In the genomic region with DNA sequence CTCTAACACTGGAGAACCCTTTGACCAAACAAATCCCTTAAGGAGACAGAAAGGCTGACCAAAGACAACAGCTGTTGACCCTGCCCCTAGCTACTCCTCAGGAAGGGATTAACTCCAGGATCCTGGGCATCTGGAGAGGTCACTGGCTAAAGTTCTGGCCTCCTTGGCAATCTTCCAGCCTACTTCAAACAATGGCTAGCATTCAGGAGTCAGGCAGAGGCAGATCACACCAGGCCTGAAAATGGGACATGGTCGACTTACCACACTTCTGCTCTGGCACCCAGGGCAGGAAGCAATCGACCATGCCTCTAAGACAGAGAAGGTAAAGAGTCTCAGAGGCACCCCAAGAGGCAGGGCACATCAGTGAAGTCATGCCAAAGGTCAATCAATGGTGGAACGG, we compare ENCODE assay signal across 12 mouse cellular contexts. TPM values are rescaled to one million over a fixed set of nuclear protein-coding genes. Genes with fewer than 3 reads are reported as not detected.
DNase-seq lines count a peak whose midpoint lies in the region; ATAC-seq and TF ChIP-seq lines count a peak whose summit lies in the region.
"Had no signal": no experiment of that assay in that cellular context is flagged by ENCODE, and none has a peak within 500 bp of the region (broad histone marks: within the 10 kb centered on the region; RNA-seq: fewer than 3 reads in every experiment).

No protein-coding gene starts in this region.

- peaks cover 18% of the 10 kb centered on the region for H3K4me1 ChIP-seq in cerebellum, adult 2 months (ENCODE audit: control insufficient read depth, insufficient read depth, low read length)

- H3K36me3 ChIP-seq in C2C12 (ENCODE audit: control insufficient read depth, insufficient read depth) = no peaks in the 10 kb centered on the region
- H3K36me3 ChIP-seq: hindbrain, embryonic 12.5 days had no signal

- no peak overlapping the region for H3K27ac ChIP-seq in cerebellum, adult 2 months (ENCODE audit: insufficient read depth, low read length)
- H3K27ac ChIP-seq: hindbrain, embryonic 12.5 days had no signal

- DNase-seq in cerebellum, adult 9-10 months = peak; percentile 48
- no peak for DNase-seq in cerebellum, adult 2 months
- DNase-seq in kidney, adult 9 months = peak; percentile 82
- peak; percentile 43 for DNase-seq in lung, postnatal 25 days (ENCODE audit: low spot score)
- no peak for DNase-seq in c-Kit-positive CD71-positive TER-119-positive erythroid progenitor cells, embryonic 14.5 days (ENCODE audit: low spot score)
- no peak for DNase-seq in left cerebral cortex, adult 8-10 months (ENCODE audit: low spot score in 2 of 2)
- DNase-seq: gastrocnemius, postnatal 36 days had no signal

- peaks cover 7% of the 10 kb centered on the region for H3K79me3 ChIP-seq in C2C12 (ENCODE audit: low read depth)

- peaks cover 23% of the 10 kb centered on the region for H3K79me2 ChIP-seq in C2C12 (ENCODE audit: control insufficient read depth, insufficient read depth)

- 48% methylated on average over 3 of the region's 3 CpGs for WGBS in cerebellum, adult 2 months

- H3ac ChIP-seq in C2C12 (ENCODE audit: control insufficient read depth, insufficient read length, low read depth) = no peak overlapping the region

- TF ChIP-seq POLR2A in cerebellum, adult 2 months (IDR thresholded peaks at IDR 0.05; ENCODE audit: borderline replicate concordance, insufficient read depth, low read length) = no peak

- no peak for TF ChIP-seq CTCF in cerebellum, adult 2 months (IDR thresholded peaks at IDR 0.05; ENCODE audit: borderline replicate concordance, insufficient read depth, low read depth, low read length)
- no peak for TF ChIP-seq CTCF in C2C12 (IDR thresholded peaks at IDR 0.05; ENCODE audit: control insufficient read depth, insufficient read depth, insufficient read length)

- ATAC-seq in inflammation-experienced regulatory T-cells, adult 6 months = no peak

- no peak overlapping the region for H3K4me3 ChIP-seq in cerebellum, adult 2 months (replicated peaks; ENCODE audit: insufficient read depth, low read depth, low read length)
- H3K4me3 ChIP-seq in C2C12 (ENCODE audit: insufficient read depth, poor library complexity, severe bottlenecking) = no peak overlapping the region
- H3K4me3 ChIP-seq: erythroblast, embryonic 14.5 days; hindbrain, embryonic 12.5 days; megakaryocyte, embryonic 14.5 days had no signal

- no peaks in the 10 kb centered on the region for H3K27me3 ChIP-seq in cerebellum, adult 2 months (ENCODE audit: control insufficient read depth, insufficient read depth, low read length)
- no peaks in the 10 kb centered on the region for H3K27me3 ChIP-seq in C2C12 (ENCODE audit: control insufficient read depth, insufficient read depth, insufficient read length)
- H3K27me3 ChIP-seq: hindbrain, embryonic 12.5 days; megakaryocyte, embryonic 14.5 days had no signal

TF ChIP-seq in C2C12, 6 proteins besides CTCF, POLR2A, EP300 and RAD21:
- TF ChIP-seq MYOD1 (IDR thresholded peaks at IDR 0.05; ENCODE audit: control insufficient read depth, insufficient read length, low read depth) = peak; percentile 17
- no peak for TF ChIP-seq MYOG (IDR thresholded peaks at IDR 0.05; ENCODE audit: control insufficient read depth, extremely low read depth, insufficient read length)
- no peak for TF ChIP-seq USF1 (IDR thresholded peaks at IDR 0.05; ENCODE audit: low read depth)
- TF ChIP-seq FOSL1 (IDR thresholded peaks at IDR 0.05; ENCODE audit: insufficient read depth, low read length, poor library complexity, severe bottlenecking) = no peak
- no peak for TF ChIP-seq CEBPB (IDR thresholded peaks at IDR 0.05; ENCODE audit: low read depth)
- no peak for TF ChIP-seq MAX (IDR thresholded peaks at IDR 0.05)

RNA-seq across cellular contexts. Expression of a gene that starts 19.5 kb away (rescaled TPM):
- 10.5 and 13.3 TPM in 2 replicates for polyA plus RNA-seq in cerebellum, adult 2 months (2012; rRNA removed)
- polyA plus RNA-seq in C2C12 (2012; fragmentation: generic; extraction: Trizol) = 11.8 TPM
- 1 to 10 TPM; 1.5 to 6.1 (median 4.8) TPM for polyA plus RNA-seq in inflammation-experienced regulatory T-cells, adult 6 months (2017; shearing (Covaris generic))
- total RNA-seq in left cerebral cortex, adult 8-10 months (2022) = 10 to 100 TPM; 12.5 to 14.4 (median 13.8) TPM

Comparison
In these comparisons a context has a peak if more than half of its experiments do, and no peak if none do; other contexts are left out.
1. DNase-seq: peak in cerebellum, adult 9-10 months (single experiment), kidney, adult 9 months (single experiment) and lung, postnatal 25 days (single experiment); none in cerebellum, adult 2 months (0 of 2), c-Kit-positive CD71-positive TER-119-positive erythroid progenitor cells, embryonic 14.5 days (single experiment) and left cerebral cortex, adult 8-10 months (0 of 2).